Mouse (Mus musculus) layer of hippocampus, adult 8-10 months (tissue): Measurements from ENCODE around the gene Maff. TPM values are rescaled to one million over a fixed set of nuclear protein-coding genes. Genes with fewer than 3 reads are reported as not detected.

Source experiments
- DNase-seq, 2 experiments: peaks; one replicate each; pipeline ENCODE4 v3.0.0; 2022; ENCODE audit warnings: low spot score in 2 of 2
- total RNA-seq, 4 experiments: library from RNA; stranded (reverse); gene quantifications; 2 replicates each; pipeline ENCODE4 v1.2.4; 2022

The Maff gene
- 1 to 10 TPM; 1.2 to 3.7 (median 2.3) TPM for total RNA-seq

DNA sequence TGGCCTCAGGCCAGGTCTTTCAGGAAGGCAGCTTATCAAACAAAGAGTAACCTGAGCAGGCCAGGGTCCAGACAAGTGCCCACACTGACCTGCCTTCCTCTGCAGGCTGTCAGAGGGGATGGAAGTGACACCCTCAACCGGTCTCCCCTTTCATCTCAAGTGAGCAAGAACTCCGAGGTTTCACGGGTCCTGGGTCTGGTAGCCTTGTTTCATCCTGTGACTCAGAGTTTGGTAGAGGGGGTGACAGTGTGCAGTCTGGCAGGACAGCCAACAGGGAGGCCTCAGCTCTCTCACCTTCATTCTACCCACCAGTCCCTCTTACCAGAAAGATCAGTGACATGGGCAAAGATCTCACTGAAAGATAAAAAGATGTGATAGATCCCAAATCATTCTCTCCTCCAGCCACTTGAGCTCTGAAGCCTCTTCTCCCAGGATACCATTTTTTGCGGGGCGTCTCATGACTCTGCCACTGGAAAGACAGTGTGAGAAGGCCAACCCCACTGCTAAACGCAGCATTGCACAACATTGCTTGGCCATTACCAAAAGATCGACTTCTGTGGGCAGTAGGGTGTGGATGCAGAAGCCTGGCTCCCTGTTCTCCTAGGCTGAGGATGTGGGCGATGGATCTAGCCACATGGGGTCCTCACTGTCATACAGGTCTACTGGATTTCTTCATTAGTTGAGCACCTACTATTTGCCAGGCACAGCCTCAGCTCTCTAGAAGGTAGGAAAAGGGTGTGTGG, at the start of gene Maff:
Gene Maff, plus strand, starts transcription at position 571 of the 743 bp plus-strand sequence.
- no peak for DNase-seq

DNA sequence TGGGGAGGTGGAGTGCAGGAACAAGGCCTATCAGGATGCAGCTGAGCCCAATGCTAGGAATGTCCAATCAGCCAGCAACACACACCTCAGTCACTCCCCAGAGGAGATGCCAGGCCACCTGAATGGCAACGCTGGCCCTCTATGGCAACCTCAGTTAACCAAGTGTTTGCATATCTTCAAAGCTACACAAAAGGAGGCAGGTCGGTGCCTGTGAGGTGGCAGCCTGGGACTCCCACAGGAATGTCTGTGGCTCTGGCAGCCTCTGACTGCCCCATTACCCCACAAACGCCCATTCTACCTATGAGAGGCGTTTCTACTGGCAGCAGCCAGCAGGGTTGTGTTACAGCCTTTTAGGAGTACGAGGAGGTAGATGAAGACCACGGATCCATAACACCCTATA, 47.9 kb upstream of the Maff start:
- no peak for DNase-seq

DNA sequence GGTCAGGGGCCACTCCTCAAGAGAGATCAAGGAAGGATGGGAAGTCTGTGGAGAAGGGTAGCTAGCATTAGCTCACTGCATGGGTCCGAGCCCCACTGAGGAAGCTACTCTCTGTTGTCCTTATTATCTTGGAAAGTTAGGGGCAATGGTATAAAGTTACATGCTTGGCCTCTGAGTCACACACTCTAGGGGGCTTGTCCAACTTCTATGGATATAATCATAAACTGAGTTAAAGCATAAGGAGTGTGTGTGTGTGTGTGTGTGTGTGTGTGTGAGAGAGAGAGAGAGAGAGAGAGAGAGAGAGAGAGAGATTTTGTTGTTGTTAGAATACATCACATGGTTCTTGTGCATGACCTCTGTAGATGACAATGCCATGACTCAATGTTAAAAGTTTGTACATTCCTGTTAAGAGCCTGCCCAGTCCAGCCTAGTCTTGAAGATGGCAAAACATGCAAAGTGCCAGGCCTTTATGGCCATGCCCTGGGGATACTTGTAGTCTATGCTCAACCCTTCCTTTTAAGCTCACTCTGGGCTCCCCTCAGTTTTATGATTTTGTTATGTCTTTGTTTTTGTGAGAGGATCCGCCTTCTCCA, 46.8 kb upstream of the Maff start:
- DNase-seq, result no peak

DNA sequence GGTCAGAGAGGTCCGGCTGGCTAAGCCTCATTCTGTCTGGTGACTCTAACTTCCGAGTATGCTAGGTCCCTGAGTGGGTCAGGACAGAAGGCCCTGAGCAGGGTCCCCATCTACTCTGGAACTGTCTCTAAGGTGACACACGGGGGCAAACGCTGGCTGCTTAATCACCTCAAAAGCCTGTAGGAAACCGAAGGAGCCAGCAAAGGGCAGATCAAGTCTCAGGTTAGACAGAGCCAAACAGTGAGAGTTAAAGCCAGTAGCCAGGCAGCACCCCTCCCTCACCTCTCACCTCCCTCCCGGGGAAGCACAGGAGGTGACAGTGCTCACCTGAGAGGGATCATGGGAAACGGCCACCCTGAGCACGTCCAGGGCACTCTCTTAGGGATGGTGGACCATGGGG, 42.7 kb upstream of the Maff start:
- no peak for DNase-seq

DNA sequence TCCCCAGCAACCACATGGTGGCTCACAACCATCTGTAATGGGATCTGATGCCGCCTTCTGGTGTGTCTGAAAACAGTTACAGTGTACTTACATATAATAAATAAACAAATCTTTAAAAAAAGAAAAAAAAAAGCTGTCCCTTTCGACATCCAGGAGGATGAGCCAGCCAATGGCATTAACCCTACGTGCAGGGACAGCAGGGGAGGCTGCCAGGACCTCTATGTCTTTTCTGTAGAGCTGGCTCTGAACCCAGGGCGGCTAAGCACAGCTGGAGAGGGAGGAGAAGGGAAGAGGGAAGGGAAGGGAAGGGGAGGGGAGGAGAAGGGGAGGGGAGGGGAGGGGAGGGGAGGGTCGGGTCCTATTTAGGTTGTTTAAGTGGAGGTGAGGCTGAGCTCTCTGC, 41.6 kb upstream of the Maff start:
- DNase-seq, result no peak

DNA sequence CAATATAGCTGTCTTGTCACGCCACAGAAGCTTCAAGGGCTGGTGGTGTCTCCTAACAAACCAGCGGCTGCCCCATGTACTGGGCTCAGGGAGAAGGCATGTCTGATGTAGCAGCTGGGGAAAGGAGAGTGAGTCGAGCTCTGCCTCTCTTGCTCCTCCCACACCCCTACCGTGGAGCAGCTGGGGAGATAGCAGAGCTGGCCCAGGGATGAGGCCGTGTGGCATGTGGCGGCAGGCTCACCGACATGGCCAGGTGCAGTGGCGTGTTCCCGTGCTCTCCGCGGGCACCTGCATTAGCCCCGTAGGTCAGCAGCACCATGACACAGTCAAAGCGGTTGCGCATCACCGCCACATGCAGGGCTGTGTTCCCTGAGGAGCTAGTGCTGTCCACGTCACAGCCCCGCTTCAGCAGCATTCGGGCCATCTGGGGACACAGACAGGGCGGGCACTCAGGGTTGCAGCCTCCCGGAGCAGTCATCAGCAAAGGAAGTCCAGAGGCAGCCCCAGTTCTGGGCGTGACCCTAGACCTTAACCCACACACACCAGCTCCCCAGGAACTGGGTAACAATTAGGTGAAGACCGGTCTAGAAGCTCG, 40.3 kb upstream of the Maff start:
- DNase-seq, result no peak

DNA sequence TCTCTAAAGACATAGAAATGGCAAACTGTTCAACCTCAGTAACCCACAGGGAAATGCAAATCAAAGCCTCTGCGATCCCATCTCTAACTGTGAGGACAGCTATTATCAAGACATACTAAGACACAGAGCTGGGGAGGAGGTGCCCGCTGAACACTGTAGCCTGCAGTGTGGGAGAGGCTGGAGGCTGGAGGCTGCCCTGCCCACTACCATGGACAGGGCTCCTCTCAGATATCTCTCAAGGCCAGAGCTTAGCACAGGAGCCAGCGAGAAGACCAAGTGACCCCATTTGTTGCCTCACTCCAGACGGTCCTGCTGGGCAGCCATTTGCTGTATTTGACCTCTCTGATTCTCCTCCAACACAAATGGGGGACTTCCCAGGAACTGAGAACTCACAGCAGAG, 38.6 kb upstream of the Maff start:
- no peak for DNase-seq

DNA sequence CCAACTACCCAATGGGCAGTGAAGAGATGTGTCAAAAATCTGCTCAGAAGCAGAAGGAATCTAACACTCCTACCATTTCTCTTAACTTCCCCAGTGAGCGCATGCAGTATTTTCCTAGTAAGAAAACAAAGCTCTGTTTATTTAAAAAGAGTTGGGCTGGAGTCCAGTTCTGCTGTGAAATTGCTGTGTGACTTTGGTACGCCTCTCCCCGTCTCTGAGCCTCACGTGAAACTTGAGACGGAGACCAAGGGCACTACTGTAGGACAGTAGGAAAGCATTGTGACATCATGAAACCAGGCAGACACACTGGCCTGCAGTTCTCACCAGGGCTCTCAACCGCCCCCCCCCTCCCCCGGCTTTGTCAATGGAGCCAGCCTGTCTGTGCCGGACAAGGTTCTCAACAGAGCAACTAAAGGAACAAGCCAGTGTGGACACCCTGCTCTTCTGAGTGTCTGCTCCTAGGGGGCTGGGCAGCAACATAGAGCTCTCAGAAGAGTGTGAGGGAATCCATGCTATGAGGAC, 32.5 kb upstream of the Maff start:
- no peak for DNase-seq

DNA sequence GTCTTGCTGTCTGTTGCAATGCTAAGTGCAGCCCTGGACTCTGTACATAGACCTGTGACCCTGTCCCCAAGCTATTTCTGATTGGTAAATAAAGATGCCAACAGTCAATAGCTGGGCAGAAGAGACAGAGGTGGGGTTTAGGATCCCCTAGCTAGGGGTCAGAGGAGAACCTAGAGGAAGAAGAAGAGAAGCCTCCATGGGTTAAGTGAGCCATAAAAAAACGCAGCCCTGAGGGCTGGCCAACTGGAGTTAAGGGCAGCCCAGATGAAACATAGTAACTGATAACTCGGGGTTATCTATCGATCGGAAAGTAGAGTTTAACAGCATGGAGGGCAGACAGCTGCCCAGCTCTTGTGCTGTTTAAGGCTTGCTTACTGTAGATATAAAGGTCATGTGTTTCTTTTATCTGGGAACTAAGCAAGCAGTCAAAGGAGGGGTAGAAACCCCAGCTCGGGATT, 24.7 kb upstream of the Maff start:
- DNase-seq, result no peak

DNA sequence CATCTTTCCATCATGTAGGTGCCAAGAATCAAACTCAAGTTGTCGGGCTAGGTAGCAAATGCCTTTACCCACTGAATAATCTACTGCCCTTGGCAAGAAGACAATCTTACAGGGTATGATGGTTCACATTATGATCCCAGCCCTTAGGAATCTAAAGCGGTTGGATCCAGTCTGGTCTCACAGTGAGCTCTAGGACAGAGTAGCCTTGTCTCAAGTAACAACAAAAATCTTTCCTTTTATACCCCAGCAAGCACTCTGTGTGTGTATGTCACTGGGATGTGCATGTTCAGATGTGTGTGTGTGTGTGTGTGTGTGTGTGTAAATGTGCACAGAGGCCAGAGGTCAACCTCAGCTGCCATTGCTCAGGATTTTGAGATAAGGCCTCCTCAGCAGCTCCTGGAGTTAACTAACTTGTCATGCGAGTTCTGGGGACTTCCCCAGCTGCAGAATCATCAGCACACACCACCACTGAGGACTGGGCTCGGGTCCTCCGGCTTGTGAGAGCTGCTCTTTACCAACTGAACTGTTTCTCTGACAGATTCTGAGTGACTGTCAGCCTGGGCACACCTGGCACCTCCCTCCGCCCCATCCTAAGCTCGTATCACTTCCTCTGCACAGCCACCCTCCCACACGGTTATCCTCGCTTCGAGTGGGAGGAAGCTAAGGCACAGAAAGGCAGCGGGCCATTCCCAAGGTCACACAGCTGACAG, 24.0 kb upstream of the Maff start:
- DNase-seq, result no peak

DNA sequence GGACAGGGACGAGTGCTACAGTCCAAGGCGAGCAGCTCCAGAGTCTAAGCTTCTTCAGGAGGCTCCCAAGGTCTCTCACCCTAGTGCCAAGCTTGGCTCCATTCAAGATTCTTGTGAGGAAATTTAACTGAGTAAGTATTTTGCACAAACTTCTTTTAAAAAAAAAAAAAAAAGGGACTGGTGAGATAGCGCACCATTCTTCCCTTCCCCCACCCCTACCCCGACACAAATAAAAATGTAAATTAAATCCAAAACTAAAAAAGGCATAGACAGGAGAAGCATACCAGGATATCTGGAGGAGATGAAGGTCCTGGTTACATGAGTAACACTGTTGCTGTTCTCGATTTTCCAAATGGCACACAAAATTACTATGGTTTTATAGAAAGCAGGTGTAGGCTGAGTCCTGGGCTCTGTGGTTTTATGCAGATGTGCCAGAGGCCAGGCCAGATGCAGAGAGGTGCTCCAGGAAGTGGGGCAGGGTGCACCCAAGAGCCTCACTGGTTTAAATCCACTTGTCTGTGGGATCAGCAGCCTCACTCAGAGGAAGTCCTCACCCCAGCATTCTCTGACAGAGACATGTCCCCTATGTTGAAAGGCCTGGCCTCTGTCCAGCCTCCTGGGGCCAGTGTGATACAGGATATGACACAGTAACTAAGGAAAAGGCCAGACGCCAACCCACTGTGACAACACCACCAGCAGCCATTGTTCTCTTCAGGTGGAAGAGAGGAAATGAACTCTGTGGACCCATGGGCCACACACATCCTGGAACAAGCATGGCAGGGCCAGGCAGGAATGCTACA, 23.2 kb upstream of the Maff start:
- DNase-seq, result no peak

DNA sequence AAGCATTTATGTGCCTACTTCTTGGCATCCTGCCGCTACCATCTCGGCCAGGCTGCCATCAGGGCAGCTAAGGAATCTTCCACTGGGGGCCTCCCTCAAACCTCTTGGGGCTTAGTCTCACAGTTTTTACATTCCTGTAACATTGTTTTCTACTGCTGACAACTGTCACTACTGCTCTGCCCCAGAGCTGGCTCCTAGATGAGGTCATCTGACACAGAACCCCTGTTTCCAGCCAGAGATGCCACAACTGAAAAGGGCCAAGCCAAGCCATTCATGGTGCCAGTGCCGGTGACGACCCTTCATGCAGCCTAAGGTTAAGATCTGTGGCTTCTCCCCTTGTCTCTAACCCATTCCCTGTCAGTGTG, 22.6 kb upstream of the Maff start:
- DNase-seq, result no peak

DNA sequence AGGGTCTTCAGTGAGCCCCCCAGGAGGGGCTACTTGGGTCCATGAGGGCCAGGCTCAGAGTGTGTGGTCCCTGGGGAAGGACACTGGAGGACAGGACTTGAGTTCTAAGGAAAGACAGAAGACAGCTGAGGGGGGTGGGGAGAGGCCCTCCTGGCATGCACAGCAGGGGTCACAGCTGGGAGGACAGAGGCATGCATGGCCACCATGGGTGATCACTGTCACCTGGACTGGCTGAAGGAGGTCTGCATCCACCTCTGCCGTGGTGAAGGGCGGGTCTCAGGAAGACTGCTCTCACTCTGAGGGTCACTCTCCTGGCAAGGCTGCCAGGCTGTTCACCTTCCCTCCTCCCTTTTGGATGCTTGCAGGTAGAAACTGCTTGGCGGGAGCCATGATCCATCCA, 22.0 kb upstream of the Maff start:
- no peak for DNase-seq

DNA sequence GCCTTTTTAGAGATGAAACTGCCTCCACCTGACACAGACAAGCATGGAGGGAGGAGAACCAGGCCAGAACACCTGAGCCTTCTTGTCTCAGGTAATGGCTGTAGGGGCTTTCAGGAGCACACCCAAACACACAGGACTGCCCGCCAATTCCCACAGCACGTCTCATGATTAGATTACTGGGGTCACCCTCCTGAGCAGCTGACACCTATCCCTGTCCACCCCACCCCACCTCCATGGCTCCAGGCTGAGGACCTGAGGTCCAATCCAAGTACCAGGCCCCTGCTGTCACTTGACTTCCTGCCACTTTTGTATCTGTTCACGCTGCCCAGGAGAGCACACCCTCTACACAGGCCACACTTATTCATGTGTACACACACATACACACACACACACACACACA, 20.7 kb upstream of the Maff start:
- no peak for DNase-seq

DNA sequence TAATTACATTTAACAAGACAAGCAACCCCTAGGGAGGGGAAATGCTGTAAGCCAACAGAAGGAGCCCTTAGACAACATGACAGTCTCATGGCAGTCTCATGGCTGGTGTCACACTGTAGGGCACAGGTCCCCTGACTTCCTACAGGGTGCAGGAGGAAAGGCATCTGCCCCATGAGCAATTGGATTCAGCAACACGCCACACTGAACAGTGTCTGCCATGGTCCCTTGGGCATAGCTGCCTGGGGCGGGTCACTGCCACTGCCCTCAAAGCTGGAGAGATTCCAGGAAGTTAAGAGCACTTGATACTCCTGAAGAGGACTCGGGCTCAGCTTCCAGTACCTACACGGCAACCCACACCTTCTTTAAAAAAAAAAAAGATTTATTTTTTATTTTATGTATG, 20.2 kb upstream of the Maff start:
- no peak for DNase-seq

DNA sequence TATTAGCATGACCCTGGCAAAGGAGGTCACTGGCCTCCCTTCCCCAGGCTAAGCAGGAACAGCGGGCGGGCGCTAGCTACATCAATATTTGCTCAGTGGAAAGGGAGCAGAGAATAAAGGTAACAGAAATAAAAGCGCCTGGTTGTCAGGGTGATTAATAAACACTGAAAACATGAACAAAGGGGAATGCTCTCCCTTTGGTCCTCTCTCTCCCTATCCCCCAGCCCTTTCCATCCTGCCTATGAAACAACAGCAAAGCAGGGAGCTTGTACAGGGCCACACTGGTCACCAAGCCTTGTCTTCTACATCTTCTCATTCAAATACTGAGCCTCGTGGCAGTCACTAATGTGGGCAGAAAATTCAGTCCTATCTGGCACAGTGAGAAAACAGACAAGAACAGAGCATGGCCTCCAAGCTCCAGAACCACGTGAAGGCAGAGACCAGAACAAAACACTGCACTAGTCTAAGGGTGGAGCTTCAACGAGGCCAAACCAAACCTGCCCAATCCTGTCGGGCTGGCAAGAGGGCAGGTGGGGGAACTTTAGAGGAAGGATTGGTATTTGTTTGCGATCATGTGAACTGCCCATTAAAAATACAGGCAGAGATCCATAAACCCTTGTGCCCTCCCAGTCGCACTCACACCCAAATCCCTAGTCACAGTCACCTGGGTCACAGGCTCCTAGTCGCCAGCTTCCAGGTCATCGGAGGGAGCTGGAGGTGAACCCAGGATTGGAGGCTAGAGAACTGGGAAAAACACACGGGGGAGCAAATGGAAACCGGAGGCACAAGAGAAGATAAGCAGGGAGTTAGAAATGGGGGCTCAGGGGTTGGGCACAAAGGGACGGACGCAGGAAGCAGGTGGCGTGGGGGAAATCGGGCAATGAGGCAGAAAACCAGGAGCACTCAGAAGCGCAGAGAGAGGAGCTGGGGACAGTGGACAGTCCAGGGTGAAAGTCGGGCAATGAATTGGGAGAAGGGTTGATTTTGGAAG, 19.2 kb upstream of the Maff start:
- DNase-seq, result peak in 1 of 2 experiments; percentile 21

DNA sequence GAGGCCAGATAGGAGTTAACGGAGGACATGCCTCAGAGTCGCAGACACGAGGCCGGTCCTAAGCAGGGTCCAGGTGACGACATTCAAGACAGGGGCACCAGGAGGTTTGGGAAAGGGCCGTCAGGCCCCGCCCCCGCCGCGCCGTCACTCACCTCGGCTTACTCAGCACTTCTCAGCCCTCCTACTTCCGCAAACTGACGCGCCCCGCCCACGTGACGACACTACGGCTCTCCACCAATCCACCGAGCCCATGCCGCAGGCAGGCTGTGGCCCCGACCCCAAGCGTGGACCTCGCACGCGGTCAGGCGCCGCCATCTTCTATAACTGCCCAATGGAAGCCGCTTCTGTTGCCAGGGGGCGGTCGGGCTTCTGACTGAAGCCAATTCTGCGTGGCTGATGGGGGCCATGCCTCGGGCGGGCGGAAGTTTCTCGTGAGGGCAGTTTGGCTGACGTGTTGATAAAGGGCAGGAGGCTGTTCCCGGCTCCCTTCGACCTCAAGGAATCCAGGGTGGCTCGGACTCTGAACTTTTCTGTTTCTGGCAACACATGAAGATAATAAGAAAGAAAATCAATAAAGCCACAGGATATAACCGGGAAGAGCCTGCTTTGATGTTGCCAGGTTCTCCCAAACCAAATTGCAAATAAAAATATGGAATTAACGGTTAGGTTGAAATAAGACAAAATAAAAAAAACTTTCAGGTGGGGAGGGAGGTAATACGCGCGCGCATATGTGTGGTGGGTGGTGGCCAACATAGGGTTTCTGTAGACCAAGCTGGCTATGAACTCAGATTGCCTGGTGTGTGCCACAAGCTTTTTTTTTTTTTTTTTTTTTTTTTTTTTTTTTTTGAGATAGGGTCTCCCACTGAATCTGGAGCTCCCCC, 18.1 kb upstream of the Maff start, which contains the start of gene Pla2g6:
Gene Pla2g6, minus strand, starts transcription at position 333 of the 881 bp plus-strand sequence.
- peak; percentile 98 for DNase-seq

DNA sequence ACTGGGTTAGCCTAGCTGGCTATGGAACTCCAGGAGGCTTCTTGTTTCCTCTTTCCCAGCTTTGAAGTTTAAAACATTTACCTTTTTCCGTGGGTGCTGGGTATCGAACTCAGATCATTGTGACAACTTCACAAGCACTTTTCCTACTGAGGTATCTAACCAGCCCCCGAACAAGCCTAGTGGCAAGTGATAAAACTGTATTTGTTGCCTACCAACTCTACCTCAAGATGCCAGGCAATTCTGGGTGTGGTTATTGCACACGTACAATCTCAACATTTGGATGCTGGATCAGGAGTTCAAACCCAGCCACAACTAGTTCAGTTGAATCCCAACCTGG, 17.5 kb upstream of the Maff start:
- DNase-seq, result no peak

DNA sequence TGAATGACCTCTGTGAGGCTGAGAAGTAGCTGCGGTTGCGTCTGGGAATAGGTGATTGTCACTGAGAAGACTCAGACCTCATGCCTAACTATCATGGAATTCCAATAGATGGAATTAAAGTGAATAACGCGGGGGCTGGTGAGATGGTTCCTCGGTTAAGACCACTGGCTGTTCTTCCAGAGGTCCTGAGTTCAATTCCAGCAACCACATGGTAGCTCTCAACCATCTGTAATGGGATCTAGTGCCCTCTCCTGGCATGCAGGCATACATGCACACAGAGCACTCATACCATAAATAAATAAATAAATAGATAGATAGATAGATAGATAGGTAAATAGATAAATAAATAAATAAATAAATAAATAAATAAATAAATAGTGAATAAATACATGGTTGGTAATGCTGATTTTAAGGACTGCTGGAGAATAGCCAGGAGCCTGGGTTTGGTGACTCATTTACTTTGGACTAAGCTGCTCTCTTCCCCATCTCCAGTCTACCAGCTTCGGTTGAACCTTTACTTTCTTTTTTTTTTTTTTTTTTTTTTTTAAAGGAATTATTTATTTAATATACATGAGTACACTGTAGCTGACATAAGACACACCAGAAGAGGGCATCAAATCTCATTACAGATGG, 17.0 kb upstream of the Maff start:
- no peak for DNase-seq
